Mouse (Mus musculus) hindbrain, embryonic 12.5 days (tissue): ENCODE results near the gene L1cam. TPM values are rescaled to one million over a fixed set of nuclear protein-coding genes. Genes with fewer than 3 reads are reported as not detected.

Experiments used
- ATAC-seq: fragments of 200-750 bp; cut with Nextera tagmentation; 2 replicates; pipeline ENCODE4 v1.8.0; 2017; ENCODE audit warnings: moderate TSS enrichment; ENCODE audit not compliant: low FRiP score
- H3K27ac ChIP-seq: fragments of 300-500 bp; sonication (generic); 2 replicates; pipeline ENCODE4 v1.5.1; 2016; ENCODE audit warnings: mild to moderate bottlenecking
- H3K27me3 ChIP-seq: fragments of 300-500 bp; sonication (generic); 2 replicates; pipeline ENCODE4 v1.6.1; 2016; ENCODE audit warnings: mild to moderate bottlenecking
- H3K36me3 ChIP-seq: fragments of 300-500 bp; sonication (generic); 2 replicates; pipeline ENCODE4 v1.6.1; 2016; ENCODE audit warnings: mild to moderate bottlenecking
- H3K4me1 ChIP-seq: fragments of 300-500 bp; sonication (generic); 2 replicates; pipeline ENCODE4 v1.6.1; 2016
- H3K4me2 ChIP-seq: fragments of 300-500 bp; sonication (generic); replicated peaks from 2 replicates; pipeline ENCODE4 v1.6.1; 2016; ENCODE audit warnings: mild to moderate bottlenecking
- H3K4me3 ChIP-seq: fragments of 300-500 bp; sonication (generic); 2 replicates; pipeline ENCODE4 v1.5.1; 2016; ENCODE audit warnings: mild to moderate bottlenecking
- H3K9ac ChIP-seq: fragments of 300-500 bp; sonication (generic); 2 replicates; pipeline ENCODE4 v1.6.1; 2016; ENCODE audit warnings: mild to moderate bottlenecking, moderate library complexity
- H3K9me3 ChIP-seq: fragments of 300-500 bp; sonication (generic); replicated peaks from 2 replicates; pipeline ENCODE4 v1.6.1; 2016; ENCODE audit warnings: mild to moderate bottlenecking
- whole genome bisulfite sequencing: fragments of 180-500 bp; shearing (Covaris S2); methylation state at CpG from one replicate; pipeline ENCODE4 v1.1.7; 2016; 5-methylcytosine and 5-hydroxymethylcytosine counted together
- polyA plus RNA-seq: library from polyadenylated mRNA; unstranded; fragments of >200 nt; fragmentation: Nextera tagmentation; extraction: Ambion mirVana; gene quantifications from 2 replicates; pipeline ENCODE4 v1.2.1, GENCODE M21; 2016

The L1cam gene
- 45.6 and 58.4 TPM in 2 replicates for polyA plus RNA-seq

GRCm38 (mm10) chrX:73895719-73896118 lies at the start of gene L1cam:
L1cam (minus strand) TSS chrX:73896105.
- no peaks in the 10 kb centered on the region for H3K9me3 ChIP-seq

GRCm38 (mm10) chrX:73942294-73942693 lies 46.4 kb upstream of the L1cam start:
- peaks cover 53% of the 10 kb centered on the region for H3K36me3 ChIP-seq
- no peak for ATAC-seq
- 80% methylated on average over 2 of the region's 2 CpGs for WGBS

More at GRCm38 (mm10) chrX:73895719-73896118, at the start of gene L1cam:
- WGBS, result 30% methylated on average over 2 of the region's 2 CpGs
- Histone ChIP-seq H3K4me1 (no peaks in the 10 kb centered on the region), H3K27ac (no peak within 1 kb of the TSS), H3K4me3 (no peak within 1 kb of the TSS), H3K27me3 (no peaks in the 10 kb centered on the region), H3K9ac (no peak within 1 kb of the TSS), H3K4me2 (no peak within 1 kb of the TSS), H3K36me3 (no peaks in the 10 kb centered on the region)
- ATAC-seq, result no peak

GRCm38 (mm10) chrX:73941860-73942259 lies 46.0 kb upstream of the L1cam start:
- Histone ChIP-seq H3K27ac (no peak overlapping the region), H3K36me3 (peaks cover 49% of the 10 kb centered on the region), H3K9ac (no peak overlapping the region), H3K9me3 (no peaks in the 10 kb centered on the region), H3K4me1 (no peaks in the 10 kb centered on the region), H3K4me3 (no peak overlapping the region), H3K4me2 (no peak overlapping the region), H3K27me3 (no peaks in the 10 kb centered on the region)
- WGBS, result 94% methylated on average over 2 of the region's 2 CpGs
- no peak for ATAC-seq

More at GRCm38 (mm10) chrX:73942294-73942693, 46.4 kb upstream of the L1cam start:
- Histone ChIP-seq H3K9ac (no peak overlapping the region), H3K4me2 (no peak overlapping the region), H3K9me3 (no peaks in the 10 kb centered on the region), H3K27me3 (no peaks in the 10 kb centered on the region), H3K4me3 (no peak overlapping the region), H3K4me1 (no peaks in the 10 kb centered on the region), H3K27ac (no peak overlapping the region)

- no peak for ATAC-seq
- H3K27ac ChIP-seq, result no peak overlapping the region
- H3K4me1 ChIP-seq, result no peaks in the 10 kb centered on the region
- H3K36me3 ChIP-seq, result no peaks in the 10 kb centered on the region
- no peak overlapping the region for H3K4me3 ChIP-seq
- no peaks in the 10 kb centered on the region for H3K27me3 ChIP-seq
- H3K9me3 ChIP-seq, result no peaks in the 10 kb centered on the region
- H3K9ac ChIP-seq, result no peak overlapping the region
- H3K4me2 ChIP-seq, result no peak overlapping the region
- 80% methylated on average over 2 of the region's 2 CpGs for WGBS
These were observed 36.0 kb upstream of the L1cam start for GRCm38 (mm10) chrX:73931871-73932270.

GRCm38 (mm10) chrX:73930402-73931062 lies 34.6 kb upstream of the L1cam start, which contains the start of gene Renbp:
Renbp (minus strand) TSS chrX:73930850.
- no peak within 1 kb of the TSS for H3K27ac ChIP-seq
- H3K36me3 ChIP-seq, result no peaks in the 10 kb centered on the region
- H3K9ac ChIP-seq, result no peak within 1 kb of the TSS
- no peaks in the 10 kb centered on the region for H3K9me3 ChIP-seq
- ATAC-seq, result peak; percentile 50; the same call in 1 of the 2 replicates
- H3K27me3 ChIP-seq, result no peaks in the 10 kb centered on the region
- WGBS, result 40% methylated on average over 17 of the region's 17 CpGs
- H3K4me2 ChIP-seq, result peak within 1 kb of the TSS; percentile 31
- H3K4me3 ChIP-seq, result no peak within 1 kb of the TSS
- H3K4me1 ChIP-seq, result no peaks in the 10 kb centered on the region

DNA sequence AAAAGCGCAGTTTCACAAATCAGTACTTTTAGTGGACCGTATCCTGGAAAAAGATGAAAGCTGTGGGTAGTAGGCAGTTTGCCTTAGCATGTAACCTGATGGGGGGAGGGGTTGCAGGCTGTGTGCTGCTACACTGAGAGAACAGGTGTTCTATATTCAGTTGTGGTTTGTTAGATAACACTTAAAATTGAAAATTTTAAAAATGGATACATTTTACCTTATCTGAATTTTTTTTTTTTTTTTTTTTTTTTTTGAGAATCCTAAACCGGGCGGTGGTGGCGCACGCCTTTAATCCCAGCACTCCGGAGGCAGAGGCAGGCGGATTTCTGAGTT lies 26.6 kb upstream of the L1cam start:
- no peak for ATAC-seq
- H3K9ac ChIP-seq, result peak overlapping the region; percentile 60
- WGBS, result 76% methylated on average over 7 of the region's 8 CpGs

DNA sequence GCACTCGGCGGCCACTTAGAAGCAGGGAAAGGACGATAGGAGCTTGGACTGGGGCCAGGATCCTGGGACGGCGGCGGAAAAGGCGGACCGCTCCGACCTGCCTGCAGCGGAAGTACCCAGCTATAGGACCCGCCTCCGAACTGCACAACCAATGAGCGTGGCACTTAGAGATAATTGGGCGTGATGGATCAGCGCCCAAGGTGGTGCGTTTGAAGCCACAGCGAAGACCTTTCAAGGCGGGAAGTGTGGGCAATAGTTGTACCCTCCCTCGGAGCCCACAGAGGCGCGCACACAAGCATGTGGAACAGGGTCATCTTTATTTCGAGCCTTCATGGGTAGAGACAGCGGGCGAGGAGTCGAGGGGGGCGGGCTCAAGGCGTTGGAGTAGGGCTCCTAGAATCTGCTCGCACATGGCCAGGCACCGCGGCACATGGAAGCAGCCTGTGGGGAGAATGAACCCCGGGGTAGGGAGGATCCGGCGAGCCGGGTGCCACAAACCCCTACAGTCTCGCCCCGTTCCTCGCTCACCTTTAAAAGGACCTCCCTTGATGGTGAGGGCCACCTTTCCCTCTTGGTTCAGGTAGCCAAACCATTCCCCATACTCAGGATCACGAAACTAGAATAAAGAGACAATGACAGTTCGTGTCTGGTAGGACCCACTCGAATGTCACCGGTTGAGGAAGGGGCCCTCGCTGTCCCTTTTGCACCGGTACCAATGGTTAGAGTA lies 26.1 kb upstream of the L1cam start, which contains the start of the genes Arhgap4 and Naa10:
Gene Arhgap4, minus strand, starts transcription at position 48 of the 727 bp plus-strand sequence.
Gene Naa10, minus strand, starts transcription at position 122 of the 727 bp plus-strand sequence.
- H3K27me3 ChIP-seq, result no peaks in the 10 kb centered on the region

More for the DNA sequence above, 26.6 kb upstream of the L1cam start:
- H3K27ac ChIP-seq, result no peak overlapping the region
- H3K9me3 ChIP-seq, result no peaks in the 10 kb centered on the region
- peak overlapping the region; percentile 51 for H3K4me3 ChIP-seq
- H3K4me2 ChIP-seq, result peak overlapping the region; percentile 71
- peaks cover 4% of the 10 kb centered on the region; the same call in 1 of the 2 replicates for H3K4me1 ChIP-seq
- H3K27me3 ChIP-seq, result no peaks in the 10 kb centered on the region
- 0 out of 2 replicates have a peak, but pooled peaks cover 13% of the 10 kb centered on the region for H3K36me3 ChIP-seq

DNA sequence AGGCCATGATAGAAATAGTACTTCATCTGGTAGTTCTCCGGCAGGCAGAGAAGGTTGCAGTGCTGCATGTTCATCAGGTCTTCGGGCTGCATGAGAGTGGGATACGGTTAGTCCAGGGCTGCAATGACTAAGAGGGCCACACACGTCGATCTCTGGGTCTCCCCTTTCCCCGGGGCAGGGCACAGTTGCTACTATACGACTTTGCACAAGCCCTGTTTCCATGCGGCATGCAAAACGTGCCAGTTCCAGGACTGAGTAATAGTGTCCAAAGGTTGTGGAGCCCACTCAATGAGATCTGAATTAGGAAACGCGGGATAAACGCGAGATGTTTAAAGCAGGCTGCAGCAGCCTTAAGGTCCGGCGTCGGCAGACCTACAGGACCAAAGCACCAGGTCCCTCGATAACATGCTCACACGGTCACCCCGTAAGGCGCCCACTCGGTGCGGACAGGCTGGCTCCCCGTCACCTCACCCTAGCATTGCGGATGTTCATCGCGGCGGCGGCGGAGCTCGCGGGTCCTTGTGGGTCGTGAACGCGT lies 25.4 kb upstream of the L1cam start:
- Histone ChIP-seq H3K4me2 (peak overlapping the region; percentile 71), H3K4me3 (peak overlapping the region; percentile 51), H3K9me3 (no peaks in the 10 kb centered on the region), H3K9ac (peak overlapping the region; percentile 72), H3K27ac (peak overlapping the region; percentile 68), H3K4me1 (peaks cover 4% of the 10 kb centered on the region; the same call in 1 of the 2 replicates), H3K27me3 (no peaks in the 10 kb centered on the region), H3K36me3 (0 out of 2 replicates have a peak, but pooled peaks cover 13% of the 10 kb centered on the region)
- ATAC-seq, result peak; percentile 68
- 24% methylated on average over 34 of the region's 34 CpGs for WGBS

More for the DNA sequence above, 26.1 kb upstream of the L1cam start, which contains the start of the genes Arhgap4 and Naa10:
- H3K9ac ChIP-seq, result peak within 1 kb of the TSS; percentile 72
- H3K4me3 ChIP-seq, result peak within 1 kb of the TSS; percentile 51
- 0 out of 2 replicates have a peak, but pooled peaks cover 13% of the 10 kb centered on the region for H3K36me3 ChIP-seq
- peak within 1 kb of the TSS; percentile 68 for H3K27ac ChIP-seq
- peaks cover 4% of the 10 kb centered on the region; the same call in 1 of the 2 replicates for H3K4me1 ChIP-seq
- H3K4me2 ChIP-seq, result peak within 1 kb of the TSS; percentile 71
- 21% methylated on average over 39 of the region's 43 CpGs for WGBS
- ATAC-seq, result peak; percentile 98
- no peaks in the 10 kb centered on the region for H3K9me3 ChIP-seq

GRCm38 (mm10) chrX:73918631-73919030 lies 22.7 kb upstream of the L1cam start:
- H3K4me1 ChIP-seq, result peaks cover 4% of the 10 kb centered on the region
- no peaks in the 10 kb centered on the region for H3K9me3 ChIP-seq
- no peak overlapping the region for H3K4me2 ChIP-seq
- H3K36me3 ChIP-seq, result 0 out of 2 replicates have a peak, but pooled peaks cover 13% of the 10 kb centered on the region
- ATAC-seq, result no peak
- no peaks in the 10 kb centered on the region for H3K27me3 ChIP-seq
- no peak overlapping the region for H3K4me3 ChIP-seq
- H3K27ac ChIP-seq, result no peak overlapping the region
- no peak overlapping the region for H3K9ac ChIP-seq
- 85% methylated on average over 5 of the region's 5 CpGs for WGBS

- 80% methylated on average over 8 of the region's 8 CpGs for WGBS
- no peak overlapping the region for H3K9ac ChIP-seq
These were observed 21.0 kb upstream of the L1cam start for GRCm38 (mm10) chrX:73916945-73917344.

GRCm38 (mm10) chrX:73914827-73915703 lies 19.2 kb upstream of the L1cam start:
- peak overlapping the region; percentile 18; the same call in 1 of the 2 replicates for H3K4me3 ChIP-seq
- peaks cover 4% of the 10 kb centered on the region; the same call in 1 of the 2 replicates for H3K4me1 ChIP-seq
- peak overlapping the region; percentile 42 for H3K4me2 ChIP-seq
- H3K9me3 ChIP-seq, result no peaks in the 10 kb centered on the region
- ATAC-seq, result peak; percentile 95
- H3K9ac ChIP-seq, result no peak overlapping the region; the same call in 1 of the 2 replicates
- whole genome bisulfite sequencing, result 26% methylated on average over 31 of the region's 31 CpGs
- H3K27ac ChIP-seq, result peak overlapping the region; percentile 75
- H3K27me3 ChIP-seq, result peaks cover 2% of the 10 kb centered on the region; the same call in 1 of the 2 replicates
- 0 out of 2 replicates have a peak, but pooled peaks cover 13% of the 10 kb centered on the region for H3K36me3 ChIP-seq

More at GRCm38 (mm10) chrX:73916945-73917344, 21.0 kb upstream of the L1cam start:
- Histone ChIP-seq H3K4me2 (no peak overlapping the region), H3K9me3 (no peaks in the 10 kb centered on the region), H3K4me3 (no peak overlapping the region), H3K27ac (no peak overlapping the region), H3K36me3 (0 out of 2 replicates have a peak, but pooled peaks cover 13% of the 10 kb centered on the region), H3K27me3 (no peaks in the 10 kb centered on the region), H3K4me1 (peaks cover 4% of the 10 kb centered on the region)
- ATAC-seq, result no peak
